Mouse (Mus musculus) lung, adult 2 months (tissue): ENCODE results near the gene Rfx4.

Experiments
- CTCF ChIP-seq: fragments of 200-500 bp; IDR thresholded peaks from 2 replicates; pipeline ENCODE4 v1.5.1; 2011; ENCODE audit warnings: mild to moderate bottlenecking, low read length, control low read depth; ENCODE audit not compliant: insufficient read depth
- POLR2A ChIP-seq: fragments of 200-500 bp; IDR thresholded peaks from 2 replicates; pipeline ENCODE4 v1.6.1; 2011; ENCODE audit warnings: low read depth, mild to moderate bottlenecking, control low read depth, low read length, borderline replicate concordance; ENCODE audit errors: extremely low read depth

DNA sequence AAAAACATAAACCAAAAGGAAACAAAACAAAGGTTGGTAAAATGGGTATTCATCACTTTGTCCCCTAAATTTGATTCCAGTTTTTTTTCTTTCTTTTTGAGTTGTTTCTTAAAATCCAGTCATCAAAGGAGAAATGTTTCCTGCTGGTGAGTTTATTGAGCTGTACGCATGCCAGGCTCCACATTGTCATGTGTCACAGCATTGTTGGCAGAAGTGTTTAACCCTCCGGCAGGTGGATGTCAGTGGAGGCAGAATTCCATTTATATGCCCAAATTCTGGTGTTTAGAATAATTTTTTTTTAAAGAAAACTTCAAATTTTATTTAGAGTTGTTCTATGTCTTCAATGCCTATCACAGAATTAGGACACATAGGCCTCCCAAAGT, 56.0 kb downstream of the Rfx4 start:
- TF ChIP-seq CTCF, result no peak
- no peak for TF ChIP-seq POLR2A
